Mouse (Mus musculus) gastrocnemius, adult 18-20 months (tissue): ENCODE measurements around the gene Myo5c. TPM values are rescaled to one million over a fixed set of nuclear protein-coding genes. Genes with fewer than 3 reads are reported as not detected.

Source experiments
- DNase-seq: peaks from one replicate; pipeline ENCODE4 v3.0.0; 2021; ENCODE audit warnings: low spot score
- long read RNA-seq, 2 experiments: library from polyadenylated mRNA; stranded (forward); transcript quantifications; one replicate each; pipeline ENCODE4 v2.0.0; 2021
- total RNA-seq, 2 experiments: library from RNA; stranded (reverse); gene quantifications; 2 replicates each; pipeline ENCODE4 v1.2.3; 2021

The Myo5c gene
- 10 to 100 TPM in 1 of 2 experiments, 1 to 10 TPM in 1; 9.0 to 10.9 TPM for total RNA-seq
- long read RNA-seq, experiment 1, partial matches to known transcripts = 0 of 5 reads
- long read RNA-seq, experiment 1, other reads (novel, unspliced or antisense) = 5 of 5 reads
- long read RNA-seq, experiment 2, partial matches to known transcripts = 1 of 1 reads
- long read RNA-seq, experiment 2, other reads (novel, unspliced or antisense) = 0 of 1 reads

- peak; percentile 75 for DNase-seq
Observed at GRCm38 (mm10) chr9:75231841-75232746, at the start of gene Myo5c. Gene Myo5c (plus strand): TSS chr9:75232020.

- DNase-seq = no peak
Observed at GRCm38 (mm10) chr9:75187646-75188260, 44.1 kb upstream of the Myo5c start.

GRCm38 (mm10) chr9:75193858-75194257, 38.0 kb upstream of the Myo5c start:
- DNase-seq = peak; percentile 17

- peak; percentile 45 for DNase-seq
Observed at GRCm38 (mm10) chr9:75196335-75196734, 35.5 kb upstream of the Myo5c start.

- no peak for DNase-seq
Observed at GRCm38 (mm10) chr9:75197297-75197696, 34.5 kb upstream of the Myo5c start.

DNA sequence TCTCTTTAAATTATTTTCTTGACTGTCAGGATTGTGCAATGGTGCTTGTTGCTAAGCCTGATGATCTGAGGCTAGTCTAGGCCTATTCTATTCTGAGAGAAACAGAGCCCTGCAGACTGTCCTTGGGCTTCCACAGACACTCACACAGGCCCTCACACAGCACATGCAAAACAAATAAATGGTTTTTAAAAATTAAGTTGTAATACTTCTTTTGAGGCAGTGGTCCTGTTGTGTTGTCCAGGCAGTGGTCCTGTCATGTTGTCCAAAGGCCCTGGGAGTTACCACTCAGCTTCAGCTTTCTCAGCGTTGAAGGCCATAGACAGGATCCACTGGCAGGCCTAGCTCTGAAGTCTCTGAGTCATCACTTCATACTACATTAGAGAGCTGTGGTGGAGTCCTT, 30.3 kb upstream of the Myo5c start:
- no peak for DNase-seq

- no peak for DNase-seq
Observed at GRCm38 (mm10) chr9:75202036-75202435, 29.8 kb upstream of the Myo5c start.

DNA sequence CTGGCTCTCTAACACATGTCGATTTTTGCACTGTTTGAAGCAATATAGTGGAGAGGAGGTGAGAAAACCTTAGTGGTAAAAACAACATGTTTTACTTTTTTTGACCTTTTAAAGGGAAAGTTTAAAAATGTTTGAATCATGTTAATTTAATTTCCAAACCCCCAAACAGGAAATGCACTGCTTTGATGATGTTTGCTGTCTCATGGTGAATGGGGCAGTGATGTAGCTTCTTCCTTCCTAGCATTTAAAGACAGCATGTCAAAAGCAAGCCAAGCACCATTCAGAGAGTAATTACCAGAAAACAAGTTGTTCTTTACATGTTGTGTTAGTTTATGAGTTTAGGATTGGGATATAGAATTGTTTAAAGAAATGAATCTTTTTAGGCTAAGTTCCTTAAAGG, 22.6 kb upstream of the Myo5c start:
- DNase-seq = no peak

DNA sequence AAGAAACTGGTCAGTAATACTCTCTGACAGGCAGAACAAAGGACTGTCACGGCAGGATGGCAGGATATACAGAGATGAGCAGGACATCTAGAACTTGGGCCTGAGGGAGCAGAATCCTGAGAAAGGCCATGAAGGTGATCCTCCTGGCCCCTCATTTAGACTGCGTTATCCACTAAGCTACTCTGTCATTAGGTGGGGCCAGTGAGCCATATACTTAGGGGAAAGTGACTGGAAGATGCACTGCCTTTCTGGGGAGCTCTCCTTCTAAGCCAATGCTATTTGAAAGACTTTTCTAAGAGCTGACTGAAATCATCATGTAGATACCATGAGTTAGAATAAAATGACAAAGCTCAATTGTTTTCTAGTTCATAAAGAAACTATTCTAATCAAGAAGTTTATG, 21.6 kb upstream of the Myo5c start:
- no peak for DNase-seq

- no peak for DNase-seq
Observed at GRCm38 (mm10) chr9:75214743-75215413, 16.9 kb upstream of the Myo5c start.

- DNase-seq = no peak
Observed at GRCm38 (mm10) chr9:75219942-75220341, 11.9 kb upstream of the Myo5c start.

DNA sequence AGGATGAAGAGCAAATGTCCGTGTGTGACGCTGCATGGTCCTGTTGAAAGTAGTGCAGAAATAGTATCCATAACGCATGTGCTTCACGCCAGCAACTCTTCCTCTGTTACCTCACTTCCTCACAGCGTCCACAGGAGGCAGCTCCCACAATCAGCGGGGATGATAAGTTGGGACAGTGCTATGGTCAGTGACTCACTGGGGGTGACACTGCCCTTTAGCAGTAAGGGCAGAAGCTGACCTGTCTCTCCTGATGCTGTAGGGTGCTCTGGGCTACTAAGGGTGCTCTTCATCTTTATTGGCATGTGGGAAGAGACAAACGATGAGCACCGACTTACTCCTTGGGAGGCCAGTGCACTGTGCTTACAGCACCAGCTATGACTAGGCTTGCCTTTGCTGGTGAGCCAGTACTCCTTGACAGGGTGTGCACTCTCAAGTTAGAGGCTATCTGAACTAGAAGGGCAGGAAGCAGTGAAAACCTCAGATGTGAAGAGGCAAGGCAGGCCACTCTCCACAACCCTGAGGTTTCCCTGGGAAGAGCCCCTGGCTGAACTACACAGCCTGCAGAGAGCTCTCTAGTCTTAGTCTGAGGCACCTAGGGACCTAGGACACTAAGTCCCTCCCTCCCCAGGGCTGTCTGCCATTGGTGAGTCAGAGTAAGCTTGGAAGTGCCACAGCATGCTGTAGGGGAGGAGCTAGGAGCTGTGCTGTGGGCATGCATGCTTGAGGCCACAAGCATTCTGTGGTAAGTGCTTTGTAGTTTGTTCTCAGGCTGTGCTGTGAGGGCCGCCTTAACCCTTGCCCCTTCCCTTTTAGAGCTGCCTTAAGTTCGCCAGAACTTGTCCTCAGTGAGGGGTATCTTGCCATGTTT, 10.2 kb upstream of the Myo5c start:
- DNase-seq = no peak

- no peak for DNase-seq
Observed at GRCm38 (mm10) chr9:75232860-75233259, 1.0 kb downstream of the Myo5c start.

DNA sequence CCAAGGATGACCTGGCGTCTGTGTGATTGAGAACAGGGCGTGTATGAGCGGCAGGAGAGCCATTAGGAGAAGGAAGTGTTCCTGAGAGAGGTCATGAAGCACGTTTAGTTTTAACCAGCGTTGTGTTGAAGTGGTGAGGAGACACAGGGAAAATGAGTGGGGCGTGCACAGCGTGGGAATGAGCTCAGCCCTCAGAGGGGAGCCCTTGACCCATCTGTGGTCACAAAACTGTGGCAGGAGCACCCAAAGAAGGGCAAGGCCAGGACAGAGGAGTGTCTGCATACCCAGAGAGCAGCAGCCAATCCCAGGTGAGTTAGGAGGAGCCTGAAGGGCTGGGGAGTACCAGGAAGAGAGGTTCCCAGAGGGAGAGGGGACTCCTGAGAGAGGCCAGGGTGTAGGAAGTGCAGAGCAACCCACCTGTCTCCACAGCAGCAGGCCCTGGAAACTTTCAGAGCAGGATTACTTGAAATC, 2.5 kb downstream of the Myo5c start:
- no peak for DNase-seq

GRCm38 (mm10) chr9:75234983-75235627, 3.3 kb downstream of the Myo5c start:
- DNase-seq = peak; percentile 51

- DNase-seq = no peak
Observed at GRCm38 (mm10) chr9:75235696-75236095, 3.9 kb downstream of the Myo5c start.

DNA sequence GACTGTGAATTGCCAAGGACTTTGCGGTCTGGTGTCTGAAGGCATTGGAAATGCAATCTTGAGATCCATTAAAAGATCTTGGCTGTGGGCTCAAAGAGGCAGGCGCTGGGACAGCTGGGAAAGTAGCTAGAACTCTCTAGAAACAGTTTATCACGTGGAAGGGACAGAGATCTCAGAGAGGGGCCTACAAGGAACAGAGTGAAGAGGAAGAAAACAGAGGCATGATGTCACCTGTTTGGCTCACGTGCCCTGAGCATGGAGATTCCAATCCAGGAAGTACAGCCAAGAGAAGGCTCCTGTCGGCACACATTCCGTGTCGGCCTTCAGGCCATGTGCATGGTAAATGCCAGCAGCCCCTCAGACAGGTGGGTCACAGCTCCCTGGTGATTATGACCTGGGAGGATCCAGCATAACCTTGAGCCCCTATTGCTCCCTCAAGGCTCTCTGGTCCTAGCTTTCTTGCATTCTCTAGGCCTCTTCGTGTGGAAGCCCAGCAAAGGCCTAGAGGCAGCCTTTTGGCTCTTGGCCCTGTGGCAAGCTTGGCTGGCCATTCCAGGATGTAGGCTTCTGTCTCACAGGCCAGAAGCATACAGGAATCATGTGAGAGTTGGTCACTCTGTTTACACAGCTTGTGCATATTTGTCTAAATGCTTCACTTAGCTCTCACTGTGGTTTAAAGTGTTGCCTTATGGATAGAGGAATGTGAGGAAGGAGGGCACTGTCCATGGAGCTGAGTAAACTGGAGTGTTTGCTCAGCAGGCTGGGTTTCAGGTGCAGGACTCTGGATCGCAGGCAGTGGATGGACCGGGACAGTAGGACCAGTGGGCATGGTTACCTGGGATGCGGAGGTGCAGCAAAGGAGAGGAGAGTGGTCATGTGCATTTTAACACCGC, 4.8 kb downstream of the Myo5c start:
- peak; percentile 52 for DNase-seq

DNA sequence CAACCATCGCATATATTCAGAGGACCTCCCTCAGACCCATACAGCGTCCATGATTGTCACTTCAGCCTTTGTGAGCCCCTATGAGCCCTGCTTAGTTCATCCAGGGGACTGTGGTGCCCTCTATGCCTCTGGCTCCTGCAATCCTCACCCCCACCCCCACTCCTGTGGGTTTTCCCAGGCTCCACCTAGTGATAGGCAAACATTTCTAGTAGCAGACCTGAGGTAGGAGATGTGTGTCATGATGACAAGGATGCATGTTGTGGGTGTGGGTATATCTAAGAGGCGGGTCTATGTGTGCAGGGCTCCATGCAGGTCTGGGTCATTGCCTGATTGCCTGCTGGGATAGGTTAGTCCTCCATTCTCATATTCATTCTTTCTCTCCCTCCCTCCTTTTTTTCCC, 6.4 kb downstream of the Myo5c start:
- DNase-seq = no peak

DNA sequence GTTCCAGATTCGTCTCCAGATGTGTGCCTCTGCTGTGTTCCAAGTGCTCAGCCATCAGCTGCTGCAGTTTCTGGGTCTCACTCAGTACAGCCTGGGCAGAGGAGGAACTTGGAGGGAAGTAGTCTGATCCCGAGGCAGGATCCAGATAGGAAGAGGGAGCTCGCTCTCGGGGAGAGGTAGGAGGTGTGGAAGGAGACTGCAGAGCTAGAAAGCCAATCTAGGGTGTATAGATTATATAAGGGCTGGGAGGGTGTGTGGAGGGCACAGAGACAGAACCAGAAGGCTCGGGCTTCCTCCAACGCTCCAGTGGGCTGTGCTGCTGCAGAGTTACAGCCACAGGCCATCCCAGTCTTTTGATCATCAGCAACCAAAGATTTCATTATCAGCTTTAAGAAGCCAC, 11.2 kb downstream of the Myo5c start:
- no peak for DNase-seq
